Mouse (Mus musculus): ENCODE measurements around the gene Dusp5. TPM values are rescaled to one million over a fixed set of nuclear protein-coding genes. Genes with fewer than 3 reads are reported as not detected.

Gene Dusp5
- polyA plus RNA-seq, 1 experiment from 2014 or later: 14.1 TPM

DNA sequence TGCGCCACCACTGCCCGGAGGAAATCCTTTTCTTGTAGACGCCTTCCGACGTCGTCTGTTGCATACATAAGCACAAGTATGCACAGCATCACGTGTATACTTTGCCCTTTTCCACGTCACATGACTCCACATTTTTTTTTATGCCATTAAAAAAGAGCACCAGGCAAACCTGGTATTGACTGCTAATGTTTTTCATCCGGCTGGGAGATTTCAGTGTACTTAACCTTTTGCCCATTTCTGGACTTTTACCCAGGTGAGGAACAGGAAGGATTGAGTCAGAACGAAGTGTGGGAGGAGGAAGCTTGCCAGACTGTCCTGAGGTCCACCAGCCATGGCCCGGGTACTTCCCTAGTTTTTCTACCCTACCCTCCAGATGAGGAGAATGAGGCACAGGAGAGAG, 25.5 kb downstream of the Dusp5 start:
- 66% methylated on average over 11 of the region's 11 CpGs for WGBS
- H3K27me3 ChIP-seq (ENCODE audit: control insufficient read depth, insufficient read depth, low read length): no peaks in the 10 kb centered on the region
- no peaks in the 10 kb centered on the region for H3K36me3 ChIP-seq (ENCODE audit: control insufficient read depth, insufficient read depth, low read length)
- ATAC-seq (ENCODE audit: low FRiP score, low TSS enrichment): peak; percentile 82
- no peaks in the 10 kb centered on the region for H3K9me3 ChIP-seq (ENCODE audit: control insufficient read depth, low read length)
- H3K27ac ChIP-seq (replicated peaks): no peak overlapping the region
- H3K4me1 ChIP-seq (replicated peaks; ENCODE audit: control insufficient read depth, insufficient read depth): 0 out of 2 replicates have a peak, but pooled peaks cover 2% of the 10 kb centered on the region
- peak; percentile 38 for DNase-seq (ENCODE audit: low spot score)
- no peak for TF ChIP-seq CTCF (IDR thresholded peaks at IDR 0.05; ENCODE audit: low read depth)
- TF ChIP-seq EP300 (optimal IDR thresholded peaks at IDR 0.05): no peak
- H3K4me3 ChIP-seq (ENCODE audit: low read depth, low read length): no peak overlapping the region
- no peak overlapping the region for H3K4me2 ChIP-seq (replicated peaks; ENCODE audit: low read depth)
- no peak overlapping the region for H3K9ac ChIP-seq (ENCODE audit: low read length)

DNA sequence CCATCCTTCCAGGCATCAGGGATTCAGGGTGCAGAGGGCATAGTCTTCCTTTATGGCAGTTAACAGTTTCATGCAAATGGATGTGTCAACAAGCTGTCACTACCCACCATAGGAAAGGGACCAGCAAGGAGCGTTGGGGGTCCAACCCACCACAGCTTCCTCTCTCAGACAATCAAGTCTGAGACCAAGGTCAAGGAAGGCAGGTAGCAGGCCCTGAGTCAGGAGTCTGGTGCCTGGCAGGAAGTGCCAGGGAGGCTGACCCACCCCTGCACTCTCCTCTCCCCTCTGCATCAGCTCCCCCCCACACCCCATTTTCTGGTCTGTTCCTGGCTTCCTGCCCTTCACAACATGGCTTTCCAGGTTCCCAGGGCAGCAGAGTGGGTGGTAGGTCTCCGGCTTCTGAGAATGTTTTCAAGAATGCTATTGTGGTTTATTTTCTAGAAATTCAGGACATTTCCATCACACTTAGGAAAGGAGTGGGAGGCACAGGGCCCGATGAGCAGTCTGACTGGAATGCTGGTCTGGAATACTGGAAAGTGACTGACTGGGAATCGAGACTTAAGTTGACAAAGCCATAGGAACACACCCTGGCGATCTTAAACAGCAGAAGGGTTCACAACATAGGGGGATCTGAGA, 26.2 kb downstream of the Dusp5 start:
- ATAC-seq (ENCODE audit: low FRiP score, low TSS enrichment) (0 out of 2 replicates have a peak, but pooled peaks have one; percentile 19), DNase-seq (ENCODE audit: low spot score) (no peak)
- peak overlapping the region; percentile 35; the same call in 1 of the 2 replicates for H3K27ac ChIP-seq (replicated peaks)
- H3K9ac ChIP-seq (ENCODE audit: low read length): no peak overlapping the region
- H3K4me1 ChIP-seq (replicated peaks; ENCODE audit: control insufficient read depth, insufficient read depth): 0 out of 2 replicates have a peak, but pooled peaks cover 2% of the 10 kb centered on the region
- WGBS: 65% methylated on average over 5 of the region's 5 CpGs
- no peak overlapping the region for H3K4me3 ChIP-seq (ENCODE audit: low read depth, low read length)
- H3K36me3 ChIP-seq (ENCODE audit: control insufficient read depth, insufficient read depth, low read length): no peaks in the 10 kb centered on the region
- no peaks in the 10 kb centered on the region for H3K27me3 ChIP-seq (ENCODE audit: control insufficient read depth, insufficient read depth, low read length)
- no peaks in the 10 kb centered on the region for H3K9me3 ChIP-seq (ENCODE audit: control insufficient read depth, low read length)
- TF ChIP-seq EP300 (optimal IDR thresholded peaks at IDR 0.05) (no peak), CTCF (IDR thresholded peaks at IDR 0.05; ENCODE audit: low read depth) (no peak)
- H3K4me2 ChIP-seq (replicated peaks; ENCODE audit: low read depth): no peak overlapping the region

DNA sequence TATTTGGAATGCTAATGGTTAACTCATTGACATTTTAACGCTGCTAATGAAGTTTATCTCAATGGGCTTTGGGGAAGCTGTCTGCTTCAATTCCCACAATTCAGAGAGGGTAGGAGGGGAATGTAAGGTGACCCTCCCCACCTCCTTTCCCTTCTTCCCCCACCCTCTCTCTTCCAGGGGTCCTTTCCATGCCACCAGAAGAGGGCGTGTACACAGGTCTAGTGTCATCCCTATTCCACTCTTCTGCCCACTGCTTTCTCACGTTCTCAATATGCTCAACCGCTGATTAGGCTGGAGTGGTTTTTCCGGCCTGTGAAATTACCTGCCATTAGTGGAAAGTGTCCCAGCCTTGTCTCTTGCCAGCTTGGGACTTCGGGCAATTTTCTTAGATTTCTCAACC, 27.9 kb downstream of the Dusp5 start:
- 0 out of 2 replicates have a peak, but pooled peaks cover 2% of the 10 kb centered on the region for H3K4me1 ChIP-seq (replicated peaks; ENCODE audit: control insufficient read depth, insufficient read depth)
- ATAC-seq (ENCODE audit: low FRiP score, low TSS enrichment) (no peak), DNase-seq (ENCODE audit: low spot score) (no peak)
- no peak overlapping the region; the same call in 1 of the 2 replicates for H3K9ac ChIP-seq (ENCODE audit: low read length)
- H3K9me3 ChIP-seq (ENCODE audit: control insufficient read depth, low read length): no peaks in the 10 kb centered on the region
- H3K4me3 ChIP-seq (ENCODE audit: low read depth, low read length): no peak overlapping the region; the same call in 1 of the 2 replicates
- TF ChIP-seq CTCF (IDR thresholded peaks at IDR 0.05; ENCODE audit: low read depth): peak; percentile 21; the same call in 1 of the 2 replicates
- no peak for TF ChIP-seq EP300 (optimal IDR thresholded peaks at IDR 0.05)
- peak overlapping the region; percentile 44 for H3K4me2 ChIP-seq (replicated peaks; ENCODE audit: low read depth)
- WGBS: 35% methylated on average over 6 of the region's 6 CpGs
- H3K27ac ChIP-seq (replicated peaks): no peak overlapping the region
- no peaks in the 10 kb centered on the region for H3K36me3 ChIP-seq (ENCODE audit: control insufficient read depth, insufficient read depth, low read length)
- no peaks in the 10 kb centered on the region for H3K27me3 ChIP-seq (ENCODE audit: control insufficient read depth, insufficient read depth, low read length)

DNA sequence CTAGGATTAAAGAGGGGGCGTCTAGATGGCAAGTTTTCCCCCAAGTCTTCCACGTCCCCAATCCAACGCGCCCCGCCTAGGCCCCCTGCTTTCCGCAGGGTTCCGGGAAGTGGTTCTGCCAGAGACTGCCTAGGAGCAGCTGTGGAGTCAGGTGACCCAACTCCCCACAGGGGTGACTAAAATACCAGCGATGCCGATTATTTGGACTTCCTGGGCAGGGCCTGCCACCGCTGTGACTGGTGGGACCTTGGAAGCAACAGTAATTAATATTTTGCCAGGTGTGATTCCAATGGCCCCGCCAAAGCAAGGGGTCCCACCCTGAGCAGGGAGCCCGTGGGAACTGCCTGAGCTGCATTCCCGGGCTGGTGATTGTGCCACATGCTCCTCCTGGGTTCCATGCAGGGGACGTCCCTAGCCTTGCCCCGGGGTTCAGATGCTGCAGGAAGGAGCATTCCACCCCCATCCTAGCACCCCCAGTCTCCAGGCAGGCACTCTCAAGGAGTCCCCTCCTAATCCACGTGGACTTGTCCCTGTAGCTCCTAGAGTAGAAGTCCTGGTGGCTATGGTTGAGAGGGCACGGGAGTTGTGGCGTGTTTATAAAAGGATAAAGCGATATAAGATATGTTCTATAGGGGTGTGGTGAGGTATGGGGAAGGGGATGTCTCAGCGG, 28.5 kb downstream of the Dusp5 start:
- ATAC-seq (ENCODE audit: low FRiP score, low TSS enrichment) (peak; percentile 69), DNase-seq (ENCODE audit: low spot score) (peak; percentile 60)
- peak overlapping the region; percentile 44 for H3K4me2 ChIP-seq (replicated peaks; ENCODE audit: low read depth)
- 0 out of 2 replicates have a peak, but pooled peaks cover 2% of the 10 kb centered on the region for H3K4me1 ChIP-seq (replicated peaks; ENCODE audit: control insufficient read depth, insufficient read depth)
- no peaks in the 10 kb centered on the region for H3K36me3 ChIP-seq (ENCODE audit: control insufficient read depth, insufficient read depth, low read length)
- H3K4me3 ChIP-seq (ENCODE audit: low read depth, low read length): peak overlapping the region; percentile 14; the same call in 1 of the 2 replicates
- no peak overlapping the region for H3K27ac ChIP-seq (replicated peaks)
- no peak for TF ChIP-seq CTCF (IDR thresholded peaks at IDR 0.05; ENCODE audit: low read depth)
- TF ChIP-seq EP300 (optimal IDR thresholded peaks at IDR 0.05): no peak
- no peaks in the 10 kb centered on the region for H3K9me3 ChIP-seq (ENCODE audit: control insufficient read depth, low read length)
- 23% methylated on average over 20 of the region's 20 CpGs for WGBS
- H3K27me3 ChIP-seq (ENCODE audit: control insufficient read depth, insufficient read depth, low read length): no peaks in the 10 kb centered on the region
- peak overlapping the region; percentile 27; the same call in 1 of the 2 replicates for H3K9ac ChIP-seq (ENCODE audit: low read length)

- Histone ChIP-seq H3K27ac (replicated peaks) (no peak overlapping the region), H3K4me1 (replicated peaks; ENCODE audit: control insufficient read depth, insufficient read depth) (0 out of 2 replicates have a peak, but pooled peaks cover 2% of the 10 kb centered on the region), H3K9me3 (ENCODE audit: control insufficient read depth, low read length) (no peaks in the 10 kb centered on the region)
These were observed 31.5 kb downstream of the Dusp5 start for GRCm38 (mm10) chr19:53560436-53560835.

More at GRCm38 (mm10) chr19:53560436-53560835, 31.5 kb downstream of the Dusp5 start:
- ATAC-seq (ENCODE audit: low FRiP score, low TSS enrichment): no peak
- Histone ChIP-seq H3K4me2 (replicated peaks; ENCODE audit: low read depth) (no peak overlapping the region), H3K9ac (ENCODE audit: low read length) (no peak overlapping the region), H3K27me3 (ENCODE audit: control insufficient read depth, insufficient read depth, low read length) (no peaks in the 10 kb centered on the region), H3K36me3 (ENCODE audit: control insufficient read depth, insufficient read depth, low read length) (no peaks in the 10 kb centered on the region), H3K4me3 (ENCODE audit: low read depth, low read length) (no peak overlapping the region)
- WGBS: 92% methylated on average over 3 of the region's 3 CpGs
- no peak for DNase-seq (ENCODE audit: low spot score)
- TF ChIP-seq EP300 (optimal IDR thresholded peaks at IDR 0.05) (no peak), CTCF (IDR thresholded peaks at IDR 0.05; ENCODE audit: low read depth) (peak; percentile 3; the same call in 1 of the 2 replicates)
